Mouse (Mus musculus): ENCODE data around the gene Jrkl.

DNA sequence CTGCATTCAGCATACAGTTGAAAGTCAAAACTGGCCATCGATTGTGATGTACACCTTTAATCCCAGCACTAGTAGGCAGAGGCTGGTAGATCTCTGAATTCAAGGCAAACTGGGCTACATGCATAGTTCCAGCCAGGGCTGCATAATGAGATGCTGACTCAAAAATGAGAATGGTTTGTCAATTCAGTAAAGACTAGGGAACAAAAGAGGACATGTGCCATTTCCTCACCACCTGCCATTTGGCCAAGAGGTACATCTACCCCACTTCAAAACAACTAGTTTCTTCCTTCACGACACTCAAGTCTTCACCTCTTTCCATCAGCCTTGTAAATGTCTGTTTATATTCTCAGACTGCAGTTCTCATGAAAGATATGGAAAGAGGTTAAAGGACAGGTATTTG, 12.5 kb upstream of the Jrkl start:
- TF ChIP-seq CTCF (IDR thresholded peaks at IDR 0.05; ENCODE audit: extremely low read depth, insufficient read depth, low read length), result no peak
- no peak for TF ChIP-seq POLR2A (IDR thresholded peaks at IDR 0.05; ENCODE audit: extremely low read depth, insufficient read depth, low read length)

All from cortical plate, adult 2 months (tissue).